Mouse (Mus musculus): ENCODE measurements around the gene Rhox4b.
"Not testable (repeated sequence)": the region's sequence is repeated elsewhere in the genome, so short reads cannot be mapped to it uniquely, and the experiment has no call there.

Rhox4b gene

GRCm38 (mm10) chrX:37432194-37432593 lies at the start of gene Rhox4b:
Gene Rhox4b (plus strand): TSS chrX:37432494.
- DNase-seq (ENCODE audit: low read depth, low spot score), result not testable (repeated sequence)

DNA sequence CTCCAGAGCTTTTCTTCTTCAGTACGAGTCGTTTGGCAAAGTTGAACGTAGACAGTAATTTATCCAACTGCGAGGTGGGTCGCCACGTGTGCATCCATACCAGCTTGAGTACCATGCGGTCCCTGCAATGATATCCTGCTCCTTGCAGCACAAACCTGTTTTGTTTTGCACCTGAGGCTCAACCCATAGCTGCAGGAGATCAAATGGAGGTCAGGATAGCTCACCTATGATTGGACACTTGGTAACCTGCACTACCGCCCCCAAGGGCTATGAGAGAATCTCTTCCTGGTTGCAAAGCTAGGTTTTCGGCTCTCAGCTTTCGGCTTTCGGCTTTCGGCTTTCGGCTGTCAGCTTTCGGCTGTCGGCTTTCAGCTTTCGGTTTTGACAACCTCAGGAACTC lies 41.7 kb upstream of the Rhox4b start, which contains the start of gene Rhox4a2:
Gene Rhox4a2, plus strand, starts transcription at position 301 of the 400 bp plus-strand sequence.
- DNase-seq (ENCODE audit: low read depth, low spot score), result not testable (repeated sequence)

- not testable (repeated sequence) for DNase-seq (ENCODE audit: low read depth, low spot score)
These were observed 20.5 kb upstream of the Rhox4b start, which contains the start of gene Rhox2b for GRCm38 (mm10) chrX:37411767-37412166. Gene Rhox2b (plus strand): TSS chrX:37412067.

- not testable (repeated sequence) for DNase-seq (ENCODE audit: low read depth, low spot score)
These were observed 21.1 kb downstream of the Rhox4b start, which contains the start of gene Rhox2c for GRCm38 (mm10) chrX:37453380-37453779. Gene Rhox2c (plus strand): TSS chrX:37453680.

DNA sequence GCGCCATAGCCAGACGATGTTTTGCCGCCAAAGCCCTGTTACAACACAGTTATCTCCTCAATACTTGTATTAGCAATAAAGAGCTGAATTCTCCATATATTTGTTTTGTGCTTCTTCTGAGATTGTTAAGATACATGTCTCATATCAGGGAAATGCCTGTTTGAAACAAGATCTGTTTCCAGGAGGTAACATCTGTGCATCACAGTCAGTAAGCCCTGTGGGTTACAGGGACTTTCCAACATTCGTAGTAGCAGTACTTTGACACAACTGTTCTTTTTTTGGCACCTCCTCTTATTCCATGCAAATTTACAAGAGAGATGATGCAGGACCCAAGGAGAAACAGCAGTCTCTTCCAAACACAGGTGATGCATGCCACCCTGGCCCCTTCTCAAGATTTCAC lies 26.0 kb downstream of the Rhox4b start, which contains the start of gene Rhox3c:
Gene Rhox3c, plus strand, starts transcription at position 301 of the 400 bp plus-strand sequence.
- not testable (repeated sequence) for DNase-seq (ENCODE audit: low read depth, low spot score)

DNA sequence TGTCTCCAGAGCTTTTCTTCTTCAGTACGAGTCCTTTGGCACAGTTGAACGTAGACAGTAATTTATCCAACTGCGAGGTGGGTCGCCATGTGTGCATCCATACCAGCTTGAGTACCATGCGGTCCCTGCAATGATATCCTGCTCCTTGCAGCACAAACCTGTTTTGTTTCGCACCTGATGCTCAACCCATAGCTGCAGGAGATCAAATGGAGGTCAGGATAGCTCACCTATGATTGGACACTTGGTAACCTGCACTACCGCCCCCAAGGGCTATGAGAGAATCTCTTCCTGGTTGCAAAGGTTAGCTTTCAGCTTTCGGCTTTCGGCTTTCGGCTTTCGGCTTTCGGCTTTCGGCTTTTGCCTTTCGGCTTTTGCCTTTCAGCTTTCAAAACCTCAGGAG lies 47.7 kb downstream of the Rhox4b start, which contains the start of gene Rhox4c:
Gene Rhox4c, plus strand, starts transcription at position 301 of the 400 bp plus-strand sequence.
- DNase-seq (ENCODE audit: low read depth, low spot score), result not testable (repeated sequence)
